ENCODE assay signal across 21 mouse cellular contexts in the genomic region with DNA sequence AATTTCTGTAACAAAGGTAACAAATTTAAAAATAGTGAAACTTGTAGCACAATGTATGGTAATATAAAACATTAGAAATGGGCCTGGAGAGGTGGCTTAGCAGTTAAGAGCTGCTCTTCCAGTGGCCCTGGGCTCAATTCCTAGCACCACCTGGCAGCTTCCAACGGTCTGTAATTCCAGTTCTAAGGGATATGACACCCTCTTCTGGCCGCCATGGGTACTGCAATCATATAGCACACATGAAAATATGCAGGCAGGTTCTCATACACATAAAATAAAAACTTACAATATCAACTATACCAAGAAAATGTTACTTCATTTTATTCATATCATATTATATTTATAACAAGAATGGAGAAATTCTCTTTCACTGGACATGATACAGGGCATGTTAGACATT. TPM values are rescaled to one million over a fixed set of nuclear protein-coding genes. Genes with fewer than 3 reads are reported as not detected.
DNase-seq lines count a peak whose midpoint lies in the region; ATAC-seq and TF ChIP-seq lines count a peak whose summit lies in the region.
"Had no signal": no experiment of that assay in that cellular context is flagged by ENCODE, and none has a peak within 500 bp of the region (broad histone marks: within the 10 kb centered on the region; RNA-seq: fewer than 3 reads in every experiment).

No protein-coding gene starts in this region.

- DNase-seq in forebrain, postnatal 0 days: no peak
- no peak for DNase-seq in liver, adult 2 months (ENCODE audit: extremely low read depth, low read depth, low spot score)
- no peak for DNase-seq in liver, embryonic 11.5 days (ENCODE audit: low spot score)
- peak; percentile 27 to 34 for DNase-seq in B cell, adult 2 months
- peak; percentile 28 for DNase-seq in ZHBTc4 (ENCODE audit: low read depth, low spot score)
- no peak for DNase-seq in right cerebral cortex, postnatal 36 days (ENCODE audit: low spot score in 2 of 2)
- no peak for DNase-seq in Muller cell, postnatal 12 days (ENCODE audit: inconsistent ontology term)
- DNase-seq: cerebellum, adult 9-10 months; gastrocnemius, postnatal 14 days; heart, postnatal 10 days; kidney, adult 18-20 months; kidney, postnatal 10 days; lung, postnatal 10 days; spleen, adult 18-20 months; thymus, postnatal 14 days had no signal

- no peaks in the 10 kb centered on the region for H3K27me3 ChIP-seq in forebrain, postnatal 0 days (ENCODE audit: insufficient read depth, low read length)
- H3K27me3 ChIP-seq in forebrain, embryonic 12.5 days: no peaks in the 10 kb centered on the region
- no peaks in the 10 kb centered on the region for H3K27me3 ChIP-seq in liver, adult 2 months (ENCODE audit: control insufficient read depth, insufficient read depth, low read length)
- H3K27me3 ChIP-seq in liver, embryonic 11.5 days (replicated peaks; ENCODE audit: control insufficient read depth, insufficient read depth, low read length): no peaks in the 10 kb centered on the region
- H3K27me3 ChIP-seq: embryonic facial prominence, embryonic 13.5 days; megakaryocyte, embryonic 14.5 days; neural tube, embryonic 12.5 days had no signal

- no peaks in the 10 kb centered on the region for H3K79me2 ChIP-seq in liver, adult 2 months (ENCODE audit: control insufficient read depth, insufficient read depth, low read length)

- 0 out of 2 replicates have a peak, but pooled peaks have one; percentile 25 for TF ChIP-seq CTCF in forebrain, postnatal 0 days (IDR thresholded peaks at IDR 0.05; ENCODE audit: low read depth)
- TF ChIP-seq CTCF in liver, adult 2 months (IDR thresholded peaks at IDR 0.05; ENCODE audit: low read depth, low read length): peak; percentile 13; the same call in 1 of the 2 replicates

- no peak overlapping the region for H3K9ac ChIP-seq in forebrain, postnatal 0 days
- no peak overlapping the region for H3K9ac ChIP-seq in forebrain, embryonic 12.5 days
- H3K9ac ChIP-seq in liver, adult 2 months (ENCODE audit: low read depth, low read length): no peak overlapping the region
- no peak overlapping the region for H3K9ac ChIP-seq in liver, embryonic 11.5 days (ENCODE audit: low read depth, low read length)
- H3K9ac ChIP-seq: embryonic facial prominence, embryonic 13.5 days; hindbrain, embryonic 14.5 days; neural tube, embryonic 12.5 days had no signal

- no peaks in the 10 kb centered on the region for H3K4me1 ChIP-seq in forebrain, postnatal 0 days (ENCODE audit: insufficient read depth)
- no peaks in the 10 kb centered on the region for H3K4me1 ChIP-seq in forebrain, embryonic 12.5 days
- no peaks in the 10 kb centered on the region for H3K4me1 ChIP-seq in liver, adult 2 months (ENCODE audit: control insufficient read depth, insufficient read depth, low read length)
- peaks cover 6% of the 10 kb centered on the region for H3K4me1 ChIP-seq in liver, embryonic 11.5 days (replicated peaks; ENCODE audit: control insufficient read depth, insufficient read depth, low read length)
- H3K4me1 ChIP-seq: embryonic facial prominence, embryonic 13.5 days; neural tube, embryonic 12.5 days had no signal

- H3K4me3 ChIP-seq in forebrain, postnatal 0 days (ENCODE audit: low read depth, low read length): no peak overlapping the region
- no peak overlapping the region for H3K4me3 ChIP-seq in forebrain, embryonic 12.5 days (replicated peaks)
- no peak overlapping the region for H3K4me3 ChIP-seq in liver, adult 2 months (ENCODE audit: insufficient read depth, low read depth, low read length)
- no peak overlapping the region for H3K4me3 ChIP-seq in liver, embryonic 11.5 days (ENCODE audit: low read depth, low read length)
- H3K4me3 ChIP-seq: embryonic facial prominence, embryonic 13.5 days; heart, embryonic 10.5 days; megakaryocyte, embryonic 14.5 days; neural tube, embryonic 12.5 days had no signal

- 91% methylated on average over 2 of the region's 2 CpGs for WGBS in forebrain, postnatal 0 days
- 88% methylated on average over 2 of the region's 2 CpGs for WGBS in forebrain, embryonic 12.5 days
- 89% methylated on average over 2 of the region's 2 CpGs for WGBS in liver, adult 2 months
- 82% methylated on average over 2 of the region's 2 CpGs for WGBS in liver, embryonic 11.5 days

- peaks cover 43% of the 10 kb centered on the region for H3K36me3 ChIP-seq in forebrain, postnatal 0 days (ENCODE audit: insufficient read depth)
- peaks cover 71% of the 10 kb centered on the region for H3K36me3 ChIP-seq in forebrain, embryonic 12.5 days (replicated peaks)
- peaks cover 27% of the 10 kb centered on the region for H3K36me3 ChIP-seq in liver, adult 2 months (ENCODE audit: control insufficient read depth, insufficient read depth, low read length)
- H3K36me3 ChIP-seq in liver, embryonic 11.5 days (ENCODE audit: control insufficient read depth, insufficient read depth, low read length): peaks cover 30% of the 10 kb centered on the region

- ATAC-seq in forebrain, postnatal 0 days: no peak
- ATAC-seq in forebrain, embryonic 12.5 days (ENCODE audit: low FRiP score): no peak
- ATAC-seq in liver, embryonic 11.5 days (replicated peaks; ENCODE audit: low FRiP score): no peak

- no peak overlapping the region for H3K27ac ChIP-seq in forebrain, postnatal 0 days (ENCODE audit: low read depth, low read length)
- no peak overlapping the region for H3K27ac ChIP-seq in forebrain, embryonic 12.5 days
- H3K27ac ChIP-seq in liver, adult 2 months (replicated peaks; ENCODE audit: insufficient read depth, low read depth, low read length): no peak overlapping the region
- no peak overlapping the region for H3K27ac ChIP-seq in liver, embryonic 11.5 days (ENCODE audit: low read depth, low read length)
- H3K27ac ChIP-seq: embryonic facial prominence, embryonic 13.5 days; heart, embryonic 10.5 days; hindbrain, embryonic 14.5 days; neural tube, embryonic 12.5 days had no signal

- TF ChIP-seq POLR2A in liver, adult 2 months (IDR thresholded peaks at IDR 0.05; ENCODE audit: extremely low read depth, insufficient read depth, low read length): no peak

- H3K4me2 ChIP-seq in forebrain, postnatal 0 days (ENCODE audit: low read depth): no peak overlapping the region
- no peak overlapping the region for H3K4me2 ChIP-seq in forebrain, embryonic 12.5 days
- no peak overlapping the region for H3K4me2 ChIP-seq in liver, embryonic 11.5 days
- H3K4me2 ChIP-seq: embryonic facial prominence, embryonic 13.5 days; hindbrain, embryonic 14.5 days; neural tube, embryonic 12.5 days had no signal

- no peaks in the 10 kb centered on the region for H3K9me3 ChIP-seq in forebrain, postnatal 0 days (ENCODE audit: low read length)
- no peaks in the 10 kb centered on the region for H3K9me3 ChIP-seq in forebrain, embryonic 12.5 days
- H3K9me3 ChIP-seq in liver, embryonic 11.5 days (ENCODE audit: control insufficient read depth, low read length): no peaks in the 10 kb centered on the region; the same call in 1 of the 2 replicates
- H3K9me3 ChIP-seq: embryonic facial prominence, embryonic 13.5 days; heart, embryonic 10.5 days; neural tube, embryonic 12.5 days had no signal

RNA-seq across cellular contexts. Expression of gene Hdc, which starts 21.2 kb away (rescaled TPM):
- total RNA-seq in forebrain, postnatal 0 days (2014; rRNA removed): 7.9 and 8.3 TPM in 2 replicates
- polyA plus RNA-seq in forebrain, postnatal 0 days (2015; fragmentation: Nextera tagmentation; extraction: Ambion mirVana): 3.6 and 5.7 TPM in 2 replicates
- polyA plus RNA-seq in forebrain, embryonic 12.5 days (2016; fragmentation: Nextera tagmentation; extraction: Ambion mirVana): 0.90 and 0.91 TPM in 2 replicates
- 1.1 and 1.8 TPM in 2 replicates for total RNA-seq in liver, adult 2 months (2014; rRNA removed)
- polyA plus RNA-seq in liver, adult 2 months (2012; rRNA removed): 0.97 and 1.7 TPM in 2 replicates
- 7.4 and 9.4 TPM in 2 replicates for polyA plus RNA-seq in liver, embryonic 11.5 days (2014; fragmentation: Nextera tagmentation; extraction: Ambion mirVana)

RNA-seq across cellular contexts. Expression of gene Gabpb1, which starts 35.8 kb away (rescaled TPM):
- 23.9 and 27.6 TPM in 2 replicates for total RNA-seq in forebrain, postnatal 0 days (2014; rRNA removed)
- 23.9 and 30.3 TPM in 2 replicates for polyA plus RNA-seq in forebrain, postnatal 0 days (2015; fragmentation: Nextera tagmentation; extraction: Ambion mirVana)
- polyA plus RNA-seq in forebrain, embryonic 12.5 days (2016; fragmentation: Nextera tagmentation; extraction: Ambion mirVana): 75.5 and 85.3 TPM in 2 replicates
- total RNA-seq in liver, adult 2 months (2014; rRNA removed): 4.8 and 5.5 TPM in 2 replicates
- 4.5 and 5.5 TPM in 2 replicates for polyA plus RNA-seq in liver, adult 2 months (2012; rRNA removed)
- polyA plus RNA-seq in liver, embryonic 11.5 days (2014; fragmentation: Nextera tagmentation; extraction: Ambion mirVana): 41.0 and 46.4 TPM in 2 replicates

Comparison
In these comparisons a context has a peak if more than half of its experiments do, and no peak if none do; other contexts are left out.
1. DNase-seq: peak in B cell, adult 2 months (2 of 2) and ZHBTc4 (single experiment); none in forebrain, postnatal 0 days (single experiment), liver, adult 2 months (single experiment), liver, embryonic 11.5 days (single experiment), right cerebral cortex, postnatal 36 days (0 of 2) and Muller cell, postnatal 12 days (single experiment).